Mouse (Mus musculus): ENCODE results near the gene Aars. TPM values are rescaled to one million over a fixed set of nuclear protein-coding genes. Genes with fewer than 3 reads are reported as not detected.
"Not testable (repeated sequence)": the region's sequence is repeated elsewhere in the genome, so short reads cannot be mapped to it uniquely, and the experiment has no call there.

Gene Aars
- polyA plus RNA-seq, 1 experiment = 23.6 TPM

- H3K27ac ChIP-seq (ENCODE audit: insufficient read depth, low read depth, low read length) = no peak overlapping the region
- no peak for TF ChIP-seq POLR2A (IDR thresholded peaks at IDR 0.05; ENCODE audit: low read depth, low read length)
- no peak for TF ChIP-seq CTCF (IDR thresholded peaks at IDR 0.05; ENCODE audit: extremely low read depth, insufficient read length, insufficient replicate concordance, low read depth, low read length)
These were observed 33.4 kb downstream of the Aars start for GRCm38 (mm10) chr8:111066308-111066707.

GRCm38 (mm10) chr8:111067439-111067838 lies 34.5 kb downstream of the Aars start:
- no peaks in the 10 kb centered on the region for H3K36me3 ChIP-seq (ENCODE audit: control insufficient read depth, insufficient read depth, low read length)
- no peak overlapping the region for H3K4me3 ChIP-seq (ENCODE audit: low read depth, low read length)
- no peak for TF ChIP-seq CTCF (IDR thresholded peaks at IDR 0.05; ENCODE audit: extremely low read depth, insufficient read length, insufficient replicate concordance, low read depth, low read length)
- no peak for TF ChIP-seq POLR2A (IDR thresholded peaks at IDR 0.05; ENCODE audit: low read depth, low read length)
- H3K27ac ChIP-seq (ENCODE audit: insufficient read depth, low read depth, low read length) = no peak overlapping the region
- WGBS = 33% methylated on average over 10 of the region's 10 CpGs
- H3K4me1 ChIP-seq (ENCODE audit: control insufficient read depth, insufficient read depth, insufficient read length, low read length) = no peaks in the 10 kb centered on the region
- no peaks in the 10 kb centered on the region for H3K27me3 ChIP-seq (ENCODE audit: control insufficient read depth, insufficient read depth, low read length)

More at GRCm38 (mm10) chr8:111066308-111066707, 33.4 kb downstream of the Aars start:
- Histone ChIP-seq H3K27me3 (ENCODE audit: control insufficient read depth, insufficient read depth, low read length) (no peaks in the 10 kb centered on the region), H3K36me3 (ENCODE audit: control insufficient read depth, insufficient read depth, low read length) (no peaks in the 10 kb centered on the region), H3K4me3 (ENCODE audit: low read depth, low read length) (no peak overlapping the region), H3K4me1 (ENCODE audit: control insufficient read depth, insufficient read depth, insufficient read length, low read length) (peaks cover 4% of the 10 kb centered on the region; the same call in 1 of the 2 replicates)
- WGBS = 60% methylated on average over 4 of the region's 4 CpGs

GRCm38 (mm10) chr8:111068660-111069059 lies 35.7 kb downstream of the Aars start:
- not testable (repeated sequence) for H3K4me1 ChIP-seq (ENCODE audit: control insufficient read depth, insufficient read depth, insufficient read length, low read length); H3K27me3 ChIP-seq (ENCODE audit: control insufficient read depth, insufficient read depth, low read length); H3K27ac ChIP-seq (ENCODE audit: insufficient read depth, low read depth, low read length); H3K4me3 ChIP-seq (ENCODE audit: low read depth, low read length); H3K36me3 ChIP-seq (ENCODE audit: control insufficient read depth, insufficient read depth, low read length)
- WGBS = 88% methylated on average over 9 of the region's 9 CpGs

DNA sequence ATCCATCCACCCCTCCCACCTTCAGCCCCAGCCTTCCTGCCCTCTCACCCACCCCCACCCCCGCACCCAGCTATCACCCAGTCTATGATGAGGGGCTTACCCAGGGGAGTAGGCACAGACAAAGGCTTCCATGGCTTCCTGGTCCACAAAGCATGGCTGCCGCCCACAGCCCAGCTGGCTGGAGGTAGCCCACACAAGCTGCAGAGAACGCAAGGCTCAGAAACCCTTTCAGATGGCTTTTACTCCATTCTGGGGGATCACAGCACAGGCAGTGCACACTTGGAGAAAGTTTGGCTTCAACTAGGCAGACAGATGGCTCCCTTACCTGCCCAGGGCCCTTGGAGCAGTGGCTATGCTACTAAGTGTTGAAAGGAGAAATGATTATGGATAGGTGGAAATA lies 43.0 kb downstream of the Aars start:
- TF ChIP-seq POLR2A (IDR thresholded peaks at IDR 0.05; ENCODE audit: low read depth, low read length) = no peak
- Histone ChIP-seq H3K27ac (ENCODE audit: insufficient read depth, low read depth, low read length) (no peak overlapping the region), H3K4me3 (ENCODE audit: low read depth, low read length) (no peak overlapping the region), H3K27me3 (ENCODE audit: control insufficient read depth, insufficient read depth, low read length) (no peaks in the 10 kb centered on the region), H3K4me1 (ENCODE audit: control insufficient read depth, insufficient read depth, insufficient read length, low read length) (no peaks in the 10 kb centered on the region), H3K36me3 (ENCODE audit: control insufficient read depth, insufficient read depth, low read length) (no peaks in the 10 kb centered on the region)
- 86% methylated on average over 3 of the region's 3 CpGs for WGBS

- Histone ChIP-seq H3K27ac (ENCODE audit: insufficient read depth, low read depth, low read length) (no peak overlapping the region), H3K4me3 (ENCODE audit: low read depth, low read length) (no peak overlapping the region), H3K4me1 (ENCODE audit: control insufficient read depth, insufficient read depth, insufficient read length, low read length) (no peaks in the 10 kb centered on the region), H3K36me3 (ENCODE audit: control insufficient read depth, insufficient read depth, low read length) (no peaks in the 10 kb centered on the region), H3K27me3 (ENCODE audit: control insufficient read depth, insufficient read depth, low read length) (no peaks in the 10 kb centered on the region)
- TF ChIP-seq POLR2A (IDR thresholded peaks at IDR 0.05; ENCODE audit: low read depth, low read length) (no peak), CTCF (IDR thresholded peaks at IDR 0.05; ENCODE audit: extremely low read depth, insufficient read length, insufficient replicate concordance, low read depth, low read length) (no peak)
- 46% methylated on average over 5 of the region's 5 CpGs for WGBS
These were observed 46.5 kb downstream of the Aars start for GRCm38 (mm10) chr8:111079461-111079860.

DNA sequence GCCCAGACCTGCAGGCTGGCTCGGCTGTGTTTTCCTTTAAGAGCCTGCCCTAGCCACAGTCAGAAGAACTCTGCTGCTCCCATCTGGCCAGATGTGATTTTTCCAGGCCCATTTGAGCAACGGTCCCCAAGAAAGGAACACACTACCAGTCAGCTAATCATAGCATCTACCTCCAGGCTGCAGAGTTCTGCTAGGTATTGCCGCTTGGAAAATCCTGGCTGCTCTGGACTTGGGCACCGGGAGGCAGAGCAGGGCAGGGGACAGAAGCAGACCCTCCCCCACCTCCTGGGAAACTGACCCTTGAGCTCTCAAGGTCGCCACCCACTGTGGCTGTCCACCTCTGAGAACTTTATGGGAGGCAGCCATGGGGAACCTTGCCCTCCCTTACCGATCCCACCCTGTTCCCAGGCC lies 46.9 kb downstream of the Aars start:
- Histone ChIP-seq H3K4me3 (ENCODE audit: low read depth, low read length) (no peak overlapping the region), H3K27ac (ENCODE audit: insufficient read depth, low read depth, low read length) (no peak overlapping the region), H3K27me3 (ENCODE audit: control insufficient read depth, insufficient read depth, low read length) (no peaks in the 10 kb centered on the region), H3K36me3 (ENCODE audit: control insufficient read depth, insufficient read depth, low read length) (no peaks in the 10 kb centered on the region), H3K4me1 (ENCODE audit: control insufficient read depth, insufficient read depth, insufficient read length, low read length) (no peaks in the 10 kb centered on the region)
- TF ChIP-seq CTCF (IDR thresholded peaks at IDR 0.05; ENCODE audit: extremely low read depth, insufficient read length, insufficient replicate concordance, low read depth, low read length) (no peak), POLR2A (IDR thresholded peaks at IDR 0.05; ENCODE audit: low read depth, low read length) (no peak)
- WGBS = 22% methylated on average over 6 of the region's 6 CpGs

- TF ChIP-seq POLR2A (IDR thresholded peaks at IDR 0.05; ENCODE audit: low read depth, low read length) (no peak), CTCF (IDR thresholded peaks at IDR 0.05; ENCODE audit: extremely low read depth, insufficient read length, insufficient replicate concordance, low read depth, low read length) (no peak)
- Histone ChIP-seq H3K27me3 (ENCODE audit: control insufficient read depth, insufficient read depth, low read length) (no peaks in the 10 kb centered on the region), H3K4me1 (ENCODE audit: control insufficient read depth, insufficient read depth, insufficient read length, low read length) (no peaks in the 10 kb centered on the region), H3K36me3 (ENCODE audit: control insufficient read depth, insufficient read depth, low read length) (no peaks in the 10 kb centered on the region), H3K4me3 (ENCODE audit: low read depth, low read length) (no peak overlapping the region), H3K27ac (ENCODE audit: insufficient read depth, low read depth, low read length) (no peak overlapping the region)
- 67% methylated on average over 12 of the region's 12 CpGs for WGBS
These were observed 48.8 kb downstream of the Aars start for GRCm38 (mm10) chr8:111081580-111082258.

GRCm38 (mm10) chr8:111083936-111084335 lies 51.0 kb downstream of the Aars start:
- not testable (repeated sequence) for H3K4me3 ChIP-seq (ENCODE audit: low read depth, low read length); H3K36me3 ChIP-seq (ENCODE audit: control insufficient read depth, insufficient read depth, low read length)
- 91% methylated on average over 5 of the region's 5 CpGs for WGBS

More at GRCm38 (mm10) chr8:111083936-111084335, 51.0 kb downstream of the Aars start:
- H3K27ac ChIP-seq (ENCODE audit: insufficient read depth, low read depth, low read length); H3K27me3 ChIP-seq (ENCODE audit: control insufficient read depth, insufficient read depth, low read length); H3K4me1 ChIP-seq (ENCODE audit: control insufficient read depth, insufficient read depth, insufficient read length, low read length): not testable (repeated sequence)
